Mouse (Mus musculus) lung, postnatal 36 days (tissue): ENCODE measurements around the gene Nrxn2.

Experiments used
- DNase-seq: peaks from one replicate; pipeline ENCODE4 v3.0.0; 2022; ENCODE audit warnings: mixed read lengths

Gene Nrxn2

GRCm38 (mm10) chr19:6452672-6453310, 34.3 kb downstream of the Nrxn2 start:
- no peak for DNase-seq

- no peak for DNase-seq
Measured at GRCm38 (mm10) chr19:6453349-6453748, 34.8 kb downstream of the Nrxn2 start.

GRCm38 (mm10) chr19:6454041-6454720, 35.6 kb downstream of the Nrxn2 start:
- DNase-seq: no peak

- peak; percentile 14 for DNase-seq
Measured at GRCm38 (mm10) chr19:6459504-6459903, 41.0 kb downstream of the Nrxn2 start.

- DNase-seq: no peak
Measured at GRCm38 (mm10) chr19:6462841-6463240, 44.3 kb downstream of the Nrxn2 start.

GRCm38 (mm10) chr19:6464306-6465071, 46.0 kb downstream of the Nrxn2 start:
- no peak for DNase-seq

- no peak for DNase-seq
Measured at GRCm38 (mm10) chr19:6465090-6465489, 46.6 kb downstream of the Nrxn2 start.

- no peak for DNase-seq
Measured at GRCm38 (mm10) chr19:6466945-6467344, 48.4 kb downstream of the Nrxn2 start.

GRCm38 (mm10) chr19:6467374-6467979, 48.9 kb downstream of the Nrxn2 start:
- no peak for DNase-seq

GRCm38 (mm10) chr19:6471630-6472029, 53.1 kb downstream of the Nrxn2 start:
- DNase-seq: peak; percentile 57

- DNase-seq: peak; percentile 52
Measured at GRCm38 (mm10) chr19:6472821-6473220, 54.3 kb downstream of the Nrxn2 start.

- no peak for DNase-seq
Measured at GRCm38 (mm10) chr19:6474706-6475105, 56.2 kb downstream of the Nrxn2 start.

GRCm38 (mm10) chr19:6475129-6475528, 56.6 kb downstream of the Nrxn2 start:
- DNase-seq: peak; percentile 54

GRCm38 (mm10) chr19:6477007-6477406, 58.5 kb downstream of the Nrxn2 start:
- DNase-seq: peak; percentile 38

GRCm38 (mm10) chr19:6478566-6478965, 60.0 kb downstream of the Nrxn2 start:
- no peak for DNase-seq

GRCm38 (mm10) chr19:6482886-6483285, 64.4 kb downstream of the Nrxn2 start:
- DNase-seq: no peak

- DNase-seq: no peak
Measured at GRCm38 (mm10) chr19:6485059-6485630, 66.6 kb downstream of the Nrxn2 start.

- peak; percentile 91 for DNase-seq
Measured at GRCm38 (mm10) chr19:6489030-6489429, 70.5 kb downstream of the Nrxn2 start.

- no peak for DNase-seq
Measured at GRCm38 (mm10) chr19:6491538-6491937, 73.0 kb downstream of the Nrxn2 start.

GRCm38 (mm10) chr19:6492124-6492523, 73.6 kb downstream of the Nrxn2 start:
- DNase-seq: peak; percentile 68

GRCm38 (mm10) chr19:6493219-6493618, 74.7 kb downstream of the Nrxn2 start:
- no peak for DNase-seq

- no peak for DNase-seq
Measured at GRCm38 (mm10) chr19:6494032-6494431, 75.5 kb downstream of the Nrxn2 start.
